Mouse (Mus musculus) C2C12 (cell line): Measurements from ENCODE around the gene Serpina3m. TPM values are rescaled to one million over a fixed set of nuclear protein-coding genes. Genes with fewer than 3 reads are reported as not detected.

ENCODE experiments used
- H3K27me3 ChIP-seq: one replicate; pipeline ENCODE4 v1.6.1; 2011; ENCODE audit not compliant: control insufficient read depth, insufficient read depth, insufficient read length
- H3K36me3 ChIP-seq: one replicate; pipeline ENCODE4 v1.6.1; 2011; ENCODE audit not compliant: control insufficient read depth, insufficient read depth
- H3K4me3 ChIP-seq: one replicate; pipeline ENCODE4 v1.5.1; 2011; ENCODE audit warnings: mild to moderate bottlenecking, control low read depth; ENCODE audit not compliant: poor library complexity, insufficient read depth, severe bottlenecking
- H3K79me2 ChIP-seq: one replicate; pipeline ENCODE4 v1.6.1; 2011; ENCODE audit not compliant: control insufficient read depth, insufficient read depth
- H3K79me3 ChIP-seq: one replicate; pipeline ENCODE4 v1.6.1; 2011; ENCODE audit warnings: low read depth, control low read depth
- H3ac ChIP-seq: one replicate; pipeline ENCODE3; 2011; ENCODE audit warnings: low read depth; ENCODE audit not compliant: control insufficient read depth, insufficient read length
- CEBPB ChIP-seq: IDR thresholded peaks from one replicate; pipeline ENCODE4 v1.6.1; 2011; ENCODE audit warnings: low read depth, mild to moderate bottlenecking, control low read depth, moderate library complexity
- CTCF ChIP-seq: IDR thresholded peaks from one replicate; pipeline ENCODE4 v1.5.1; 2011; ENCODE audit not compliant: control insufficient read depth, insufficient read depth, insufficient read length
- FOSL1 ChIP-seq: IDR thresholded peaks from one replicate; pipeline ENCODE4 v1.8.0; 2011; ENCODE audit warnings: mild to moderate bottlenecking, low read length; ENCODE audit not compliant: poor library complexity, insufficient read depth, severe bottlenecking
- MAX ChIP-seq: IDR thresholded peaks from one replicate; pipeline ENCODE4 v1.6.1; 2011; ENCODE audit warnings: mild to moderate bottlenecking, control low read depth
- MYOD1 ChIP-seq: IDR thresholded peaks from one replicate; pipeline ENCODE4 v1.6.1; 2011; ENCODE audit warnings: low read depth; ENCODE audit not compliant: control insufficient read depth, insufficient read length
- MYOG ChIP-seq: IDR thresholded peaks from one replicate; pipeline ENCODE4 v1.6.1; 2011; ENCODE audit not compliant: control insufficient read depth, insufficient read length; ENCODE audit errors: extremely low read depth
- USF1 ChIP-seq: IDR thresholded peaks from one replicate; pipeline ENCODE4 v1.6.1; 2011; ENCODE audit warnings: low read depth, mild to moderate bottlenecking, control low read depth, moderate library complexity
- polyA plus RNA-seq: library from polyadenylated mRNA; unstranded; fragments of >200 nt; fragmentation: generic; extraction: Trizol; gene quantifications from one replicate; pipeline ENCODE4 v1.2.1, GENCODE M21; 2012; ENCODE audit warnings: missing spikeins

Gene Serpina3m
- polyA plus RNA-seq, 1 experiment, result not detected

GRCm38 (mm10) chr12:104433214-104433613 lies 94.9 kb downstream of the Serpina3m start:
- Histone ChIP-seq H3K4me3 (no peak overlapping the region), H3K79me2 (no peaks in the 10 kb centered on the region), H3K27me3 (peaks cover 9% of the 10 kb centered on the region), H3K36me3 (no peaks in the 10 kb centered on the region), H3K79me3 (no peaks in the 10 kb centered on the region), H3ac (no peak overlapping the region)
- TF ChIP-seq CTCF (no peak), CEBPB (no peak)

- H3K27me3 ChIP-seq, result peaks cover 9% of the 10 kb centered on the region
- no peak overlapping the region for H3ac ChIP-seq
- no peaks in the 10 kb centered on the region for H3K79me2 ChIP-seq
- no peak for TF ChIP-seq FOSL1
- no peak for TF ChIP-seq CTCF
- TF ChIP-seq USF1, result no peak
- TF ChIP-seq MAX, result no peak
- TF ChIP-seq MYOD1, result no peak
- TF ChIP-seq MYOG, result no peak
- TF ChIP-seq CEBPB, result no peak
- no peaks in the 10 kb centered on the region for H3K79me3 ChIP-seq
- no peaks in the 10 kb centered on the region for H3K36me3 ChIP-seq
- H3K4me3 ChIP-seq, result no peak overlapping the region
Observed at GRCm38 (mm10) chr12:104433951-104434735, 95.9 kb downstream of the Serpina3m start.

- Histone ChIP-seq H3K36me3 (no peaks in the 10 kb centered on the region), H3ac (no peak overlapping the region), H3K4me3 (no peak overlapping the region), H3K79me2 (no peaks in the 10 kb centered on the region), H3K27me3 (peaks cover 8% of the 10 kb centered on the region), H3K79me3 (no peaks in the 10 kb centered on the region)
- no peak for TF ChIP-seq MYOG
- peak; percentile 79 for TF ChIP-seq CTCF
Observed at GRCm38 (mm10) chr12:104440087-104440760, 101.9 kb downstream of the Serpina3m start.

GRCm38 (mm10) chr12:104443716-104444115 lies 105.4 kb downstream of the Serpina3m start:
- no peak overlapping the region for H3K4me3 ChIP-seq
- no peaks in the 10 kb centered on the region for H3K79me3 ChIP-seq
- H3ac ChIP-seq, result no peak overlapping the region
- peaks cover 5% of the 10 kb centered on the region for H3K27me3 ChIP-seq
- no peaks in the 10 kb centered on the region for H3K36me3 ChIP-seq
- no peaks in the 10 kb centered on the region for H3K79me2 ChIP-seq
- TF ChIP-seq USF1 (peak; percentile 7), FOSL1 (no peak)

Other genes with a start within 250 kb of the Serpina3m start
- gene Serpina5, start 237.4 kb upstream of the Serpina3m start, polyA plus RNA-seq, result not detected
- gene Serpina3a, start 225.8 kb upstream of the Serpina3m start, polyA plus RNA-seq, result not detected
- not detected for gene Serpina3b, start 210.5 kb upstream of the Serpina3m start, polyA plus RNA-seq
- not detected for gene Serpina3c, start 184.6 kb upstream of the Serpina3m start, polyA plus RNA-seq
- not detected for gene Serpina3f, start 123.9 kb upstream of the Serpina3m start, polyA plus RNA-seq
- 0.14 TPM for gene Serpina3g, start 102.2 kb upstream of the Serpina3m start, polyA plus RNA-seq
- not detected for gene Serpina3i, start 75.4 kb upstream of the Serpina3m start, polyA plus RNA-seq
- not detected for gene Serpina3j, start 23.9 kb upstream of the Serpina3m start, polyA plus RNA-seq
- gene Serpina3k, start within 50 bp of the Serpina3m start, polyA plus RNA-seq, result not detected
- gene Serpina3n, start 68.2 kb downstream of the Serpina3m start, polyA plus RNA-seq, result not detected
- gene Gsc, start 134.8 kb downstream of the Serpina3m start, polyA plus RNA-seq, result not detected